8 mouse cellular contexts compared by ENCODE assay signal in the genomic region with DNA sequence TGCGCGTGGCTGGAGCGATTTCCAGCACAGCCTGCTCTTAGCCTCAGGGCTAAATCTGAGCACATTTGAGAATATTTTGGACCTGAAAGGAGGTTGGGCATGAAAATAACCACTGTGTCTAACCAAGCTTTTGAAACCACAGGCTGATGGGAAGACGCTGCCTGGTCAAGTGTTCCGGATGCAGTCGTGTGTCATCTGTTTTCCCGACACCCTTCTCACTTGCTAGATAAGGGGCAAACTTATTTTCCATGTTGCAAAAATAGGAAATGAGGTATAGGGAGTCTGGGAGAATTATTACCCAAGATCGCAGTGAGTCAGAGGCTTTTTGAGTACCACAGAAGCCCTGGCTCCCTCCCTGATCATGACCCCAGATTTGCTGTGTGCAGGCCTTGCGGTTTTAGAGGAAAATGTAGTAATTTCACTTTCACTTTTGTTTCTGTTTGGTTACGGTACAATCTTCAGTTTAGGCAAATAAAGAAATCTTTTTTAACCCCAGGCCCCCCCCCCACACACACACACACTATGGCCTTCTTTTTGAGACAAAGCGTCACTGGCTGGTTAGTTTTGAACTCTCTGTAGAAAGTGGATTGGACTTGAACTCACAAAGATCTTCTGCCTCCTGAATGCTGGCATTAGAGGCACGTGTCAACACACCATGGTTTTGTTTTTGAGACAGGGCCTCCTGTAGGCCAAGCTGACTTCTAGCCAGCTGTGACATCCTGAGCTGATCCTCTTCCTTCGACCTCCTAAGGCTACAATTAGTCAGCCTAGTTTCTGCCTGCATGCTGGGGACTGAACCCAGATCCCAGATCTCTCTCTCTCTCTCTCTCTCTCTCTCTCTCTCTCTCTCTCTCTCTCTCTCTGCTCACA.
DNase-seq lines count a peak whose midpoint lies in the region; ATAC-seq and TF ChIP-seq lines count a peak whose summit lies in the region.

No protein-coding gene starts in this region.

- peak; percentile 74 for DNase-seq in liver, adult 2 months (ENCODE audit: extremely low read depth, low read depth, low spot score)
- no peak for DNase-seq in liver
- DNase-seq in heart, postnatal 25 days (ENCODE audit: low spot score): peak; percentile 37
- no peak for DNase-seq in layer of hippocampus, adult 11-12 months (ENCODE audit: low spot score)
- no peak for DNase-seq in ovary, postnatal 10 days (ENCODE audit: low spot score)

- H3K4me1 ChIP-seq in liver, adult 2 months (ENCODE audit: control insufficient read depth, insufficient read depth, low read length): peaks cover 10% of the 10 kb centered on the region; the same call in 1 of the 2 replicates
- peaks cover 3% of the 10 kb centered on the region; the same call in 1 of the 2 replicates for H3K4me1 ChIP-seq in bone marrow, adult 2 months (ENCODE audit: control insufficient read depth, insufficient read depth, low read length)
- no peaks in the 10 kb centered on the region for H3K4me1 ChIP-seq in forebrain, embryonic 13.5 days

- H3K9me3 ChIP-seq in forebrain, embryonic 13.5 days (replicated peaks): no peaks in the 10 kb centered on the region

- H3K27ac ChIP-seq in liver, adult 2 months (replicated peaks; ENCODE audit: insufficient read depth, low read depth, low read length): peak overlapping the region; percentile 70
- peak overlapping the region; percentile 88 for H3K27ac ChIP-seq in bone marrow, adult 2 months (ENCODE audit: control insufficient read depth, insufficient read depth, low read depth, low read length, poor library complexity)
- H3K27ac ChIP-seq in macrophage: peak overlapping the region; percentile 85
- H3K27ac ChIP-seq in forebrain, embryonic 13.5 days: no peak overlapping the region

- TF ChIP-seq POLR2A in liver, adult 2 months (IDR thresholded peaks at IDR 0.05; ENCODE audit: extremely low read depth, insufficient read depth, low read length): no peak
- TF ChIP-seq POLR2A in bone marrow, adult 2 months (IDR thresholded peaks at IDR 0.05; ENCODE audit: borderline replicate concordance, control insufficient read depth, low read depth, low read length): no peak

- H3K36me3 ChIP-seq in liver, adult 2 months (ENCODE audit: control insufficient read depth, insufficient read depth, low read length): no peaks in the 10 kb centered on the region
- H3K36me3 ChIP-seq in macrophage (ENCODE audit: inconsistent target): no peaks in the 10 kb centered on the region
- H3K36me3 ChIP-seq in forebrain, embryonic 13.5 days (ENCODE audit: poor library complexity, severe bottlenecking): no peaks in the 10 kb centered on the region

- 29% methylated on average over 13 of the region's 13 CpGs for WGBS in liver, adult 2 months
- 2% methylated on average over 13 of the region's 13 CpGs for WGBS in bone marrow, adult 2 months
- 0% methylated on average over 13 of the region's 13 CpGs for WGBS in macrophage (ENCODE audit: missing documents)
- 74% methylated on average over 13 of the region's 13 CpGs for WGBS in forebrain, embryonic 13.5 days

- H3K4me2 ChIP-seq in forebrain, embryonic 13.5 days: no peak overlapping the region

- no peaks in the 10 kb centered on the region for H3K27me3 ChIP-seq in liver, adult 2 months (ENCODE audit: control insufficient read depth, insufficient read depth, low read length)
- no peaks in the 10 kb centered on the region for H3K27me3 ChIP-seq in forebrain, embryonic 13.5 days

- peak overlapping the region; percentile 1; the same call in 1 of the 2 replicates for H3K9ac ChIP-seq in liver, adult 2 months (ENCODE audit: low read depth, low read length)
- no peak overlapping the region for H3K9ac ChIP-seq in forebrain, embryonic 13.5 days

- H3K4me3 ChIP-seq in liver, adult 2 months (ENCODE audit: insufficient read depth, low read depth, low read length): peak overlapping the region; percentile 9; the same call in 1 of the 2 replicates
- H3K4me3 ChIP-seq in bone marrow, adult 2 months (replicated peaks; ENCODE audit: control insufficient read depth, low read depth, low read length): peak overlapping the region; percentile 60
- peak overlapping the region; percentile 35 for H3K4me3 ChIP-seq in macrophage (ENCODE audit: inconsistent target)
- H3K4me3 ChIP-seq in forebrain, embryonic 13.5 days: no peak overlapping the region

- intact Hi-C loops in heart, postnatal 25 days (cut with DNase I): no loop called here

- no peak for ATAC-seq in forebrain, embryonic 13.5 days

- TF ChIP-seq CTCF in liver, adult 2 months (IDR thresholded peaks at IDR 0.05; ENCODE audit: low read depth, low read length): no peak
- TF ChIP-seq CTCF in bone marrow, adult 2 months (IDR thresholded peaks at IDR 0.05; ENCODE audit: control insufficient read depth, insufficient read depth, low read length): no peak

- no peaks in the 10 kb centered on the region for H3K79me2 ChIP-seq in liver, adult 2 months (ENCODE audit: control insufficient read depth, insufficient read depth, low read length)
- no peaks in the 10 kb centered on the region for H3K79me2 ChIP-seq in macrophage (ENCODE audit: inconsistent target)

Comparison
In these comparisons a context has a peak if more than half of its experiments do, and no peak if none do; other contexts are left out.
1. DNase-seq: peak in liver, adult 2 months (single experiment) and heart, postnatal 25 days (single experiment); none in liver (single experiment), layer of hippocampus, adult 11-12 months (single experiment) and ovary, postnatal 10 days (single experiment).